Mouse (Mus musculus): ENCODE results near the gene I830077J02Rik. TPM values are rescaled to one million over a fixed set of nuclear protein-coding genes. Genes with fewer than 3 reads are reported as not detected.

I830077J02Rik gene
- polyA plus RNA-seq, 1 experiment = 1.4 TPM

- H3K36me3 ChIP-seq (ENCODE audit: control insufficient read depth, insufficient read depth, low read length) = no peaks in the 10 kb centered on the region
- DNase-seq = peak; percentile 46
- H3K27me3 ChIP-seq (replicated peaks; ENCODE audit: control insufficient read depth, insufficient read depth, low read length) = no peaks in the 10 kb centered on the region
- peaks cover 5% of the 10 kb centered on the region for H3K4me1 ChIP-seq (ENCODE audit: control insufficient read depth, insufficient read depth, low read length)
- 38% methylated on average over 6 of the region's 6 CpGs for WGBS
- no peak overlapping the region for H3K4me3 ChIP-seq (ENCODE audit: insufficient read depth, low read depth, low read length)
- H3K27ac ChIP-seq (ENCODE audit: insufficient read depth, low read depth, low read length) = 0 out of 2 replicates have a peak overlapping the region, but pooled peaks have one; percentile 2
- no peak for TF ChIP-seq POLR2A (IDR thresholded peaks at IDR 0.05; ENCODE audit: low read depth, low read length)
- no peak for TF ChIP-seq CTCF (conservative IDR thresholded peaks at IDR 0.05; ENCODE audit: insufficient read depth, insufficient read length, low read depth, low read length)
Measured at GRCm38 (mm10) chr3:105893941-105894391, 38.5 kb downstream of the I830077J02Rik start.

- Histone ChIP-seq H3K4me1 (ENCODE audit: control insufficient read depth, insufficient read depth, low read length) (peaks cover 5% of the 10 kb centered on the region), H3K27me3 (replicated peaks; ENCODE audit: control insufficient read depth, insufficient read depth, low read length) (no peaks in the 10 kb centered on the region), H3K4me3 (ENCODE audit: insufficient read depth, low read depth, low read length) (no peak overlapping the region), H3K36me3 (ENCODE audit: control insufficient read depth, insufficient read depth, low read length) (no peaks in the 10 kb centered on the region), H3K27ac (ENCODE audit: insufficient read depth, low read depth, low read length) (peak overlapping the region; percentile 62; the same call in 1 of the 2 replicates)
- TF ChIP-seq POLR2A (IDR thresholded peaks at IDR 0.05; ENCODE audit: low read depth, low read length) = no peak
- no peak for TF ChIP-seq CTCF (conservative IDR thresholded peaks at IDR 0.05; ENCODE audit: insufficient read depth, insufficient read length, low read depth, low read length)
- DNase-seq = peak; percentile 25
- WGBS = 69% methylated on average over 19 of the region's 19 CpGs
Measured at GRCm38 (mm10) chr3:105892572-105893495, 39.6 kb downstream of the I830077J02Rik start.

GRCm38 (mm10) chr3:105891760-105892571 is 40.5 kb downstream of the I830077J02Rik start:
- Histone ChIP-seq H3K27me3 (replicated peaks; ENCODE audit: control insufficient read depth, insufficient read depth, low read length) (no peaks in the 10 kb centered on the region), H3K27ac (ENCODE audit: insufficient read depth, low read depth, low read length) (peak overlapping the region; percentile 62), H3K4me1 (ENCODE audit: control insufficient read depth, insufficient read depth, low read length) (peaks cover 5% of the 10 kb centered on the region), H3K36me3 (ENCODE audit: control insufficient read depth, insufficient read depth, low read length) (no peaks in the 10 kb centered on the region), H3K4me3 (ENCODE audit: insufficient read depth, low read depth, low read length) (no peak overlapping the region)
- 61% methylated on average over 10 of the region's 10 CpGs for WGBS
- TF ChIP-seq POLR2A (IDR thresholded peaks at IDR 0.05; ENCODE audit: low read depth, low read length) (no peak), CTCF (conservative IDR thresholded peaks at IDR 0.05; ENCODE audit: insufficient read depth, insufficient read length, low read depth, low read length) (no peak)
- DNase-seq = peak; percentile 67

GRCm38 (mm10) chr3:105891141-105891540 is 41.3 kb downstream of the I830077J02Rik start:
- peaks cover 5% of the 10 kb centered on the region for H3K4me1 ChIP-seq (ENCODE audit: control insufficient read depth, insufficient read depth, low read length)
- no peak overlapping the region for H3K27ac ChIP-seq (ENCODE audit: insufficient read depth, low read depth, low read length)
- H3K4me3 ChIP-seq (ENCODE audit: insufficient read depth, low read depth, low read length) = no peak overlapping the region
- no peaks in the 10 kb centered on the region for H3K36me3 ChIP-seq (ENCODE audit: control insufficient read depth, insufficient read depth, low read length)
- no peak for TF ChIP-seq POLR2A (IDR thresholded peaks at IDR 0.05; ENCODE audit: low read depth, low read length)
- TF ChIP-seq CTCF (conservative IDR thresholded peaks at IDR 0.05; ENCODE audit: insufficient read depth, insufficient read length, low read depth, low read length) = no peak
- no peaks in the 10 kb centered on the region for H3K27me3 ChIP-seq (replicated peaks; ENCODE audit: control insufficient read depth, insufficient read depth, low read length)
- 75% methylated on average over 3 of the region's 3 CpGs for WGBS
- no peak for DNase-seq

GRCm38 (mm10) chr3:105890220-105890619 is 42.2 kb downstream of the I830077J02Rik start:
- Histone ChIP-seq H3K27me3 (replicated peaks; ENCODE audit: control insufficient read depth, insufficient read depth, low read length) (no peaks in the 10 kb centered on the region), H3K27ac (ENCODE audit: insufficient read depth, low read depth, low read length) (no peak overlapping the region), H3K36me3 (ENCODE audit: control insufficient read depth, insufficient read depth, low read length) (no peaks in the 10 kb centered on the region), H3K4me3 (ENCODE audit: insufficient read depth, low read depth, low read length) (no peak overlapping the region), H3K4me1 (ENCODE audit: control insufficient read depth, insufficient read depth, low read length) (peaks cover 5% of the 10 kb centered on the region)
- DNase-seq = peak; percentile 63
- WGBS = 48% methylated on average over 4 of the region's 4 CpGs
- TF ChIP-seq CTCF (conservative IDR thresholded peaks at IDR 0.05; ENCODE audit: insufficient read depth, insufficient read length, low read depth, low read length) (no peak), POLR2A (IDR thresholded peaks at IDR 0.05; ENCODE audit: low read depth, low read length) (no peak)

- H3K36me3 ChIP-seq (ENCODE audit: control insufficient read depth, insufficient read depth, low read length) = no peaks in the 10 kb centered on the region
- no peak overlapping the region for H3K4me3 ChIP-seq (ENCODE audit: insufficient read depth, low read depth, low read length)
- TF ChIP-seq POLR2A (IDR thresholded peaks at IDR 0.05; ENCODE audit: low read depth, low read length) (no peak), CTCF (conservative IDR thresholded peaks at IDR 0.05; ENCODE audit: insufficient read depth, insufficient read length, low read depth, low read length) (no peak)
- H3K27ac ChIP-seq (ENCODE audit: insufficient read depth, low read depth, low read length) = no peak overlapping the region
- no peaks in the 10 kb centered on the region for H3K27me3 ChIP-seq (replicated peaks; ENCODE audit: control insufficient read depth, insufficient read depth, low read length)
- no peaks in the 10 kb centered on the region; the same call in 1 of the 2 replicates for H3K4me1 ChIP-seq (ENCODE audit: control insufficient read depth, insufficient read depth, low read length)
- no peak for DNase-seq
- WGBS = 88% methylated on average over 3 of the region's 3 CpGs
Measured at GRCm38 (mm10) chr3:105888961-105889360, 43.5 kb downstream of the I830077J02Rik start.

All from kidney, adult 2 months (tissue).